Mouse (Mus musculus): ENCODE results near the gene Tmem210. TPM values are rescaled to one million over a fixed set of nuclear protein-coding genes. Genes with fewer than 3 reads are reported as not detected.

Gene Tmem210
- polyA plus RNA-seq, 1 experiment from 2014 or later = not detected

- no peak overlapping the region for H3K4me2 ChIP-seq (ENCODE audit: low read length)
Observed at GRCm38 (mm10) chr2:25303452-25303851, 15.5 kb downstream of the Tmem210 start.

DNA sequence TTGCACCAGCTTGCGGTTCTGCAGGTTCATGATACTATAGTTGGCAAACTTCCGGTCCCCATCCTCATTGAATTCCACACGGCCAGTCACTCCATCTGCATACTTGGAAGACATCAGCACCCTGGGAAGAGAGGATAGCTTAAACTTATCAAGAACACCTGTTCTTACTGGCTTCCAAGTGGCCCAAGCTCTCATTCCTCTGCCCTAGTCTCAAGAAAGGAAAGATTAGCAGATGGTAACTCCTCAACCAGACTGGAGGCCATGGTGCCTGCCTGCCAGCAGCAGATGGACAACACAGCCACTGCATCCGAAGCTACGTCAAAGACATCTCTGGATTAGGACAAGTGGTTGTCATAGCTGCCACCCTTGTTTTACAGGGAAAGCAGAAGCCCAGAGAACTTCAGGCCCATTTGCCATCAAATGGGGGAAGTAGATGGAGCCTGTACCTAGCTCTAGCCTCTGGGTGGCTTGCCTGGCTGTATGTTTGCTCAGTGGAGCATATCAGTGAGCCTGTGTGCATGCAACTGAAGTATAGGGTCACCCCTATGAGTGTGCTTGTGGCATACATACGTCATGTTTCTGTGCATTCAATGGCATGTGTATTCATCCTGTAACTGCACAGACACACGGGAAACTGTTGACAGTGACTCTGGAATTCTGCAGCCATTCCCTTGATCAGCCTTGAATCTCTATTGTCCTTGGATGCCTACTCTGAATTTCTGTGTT is 16.1 kb downstream of the Tmem210 start:
- 69% methylated on average over 7 of the region's 7 CpGs for WGBS

More at GRCm38 (mm10) chr2:25303452-25303851, 15.5 kb downstream of the Tmem210 start:
- ATAC-seq = no peak
- H3K9ac ChIP-seq (replicated peaks; ENCODE audit: low read depth, low read length) = no peak overlapping the region
- H3K27me3 ChIP-seq (replicated peaks; ENCODE audit: control insufficient read depth, insufficient read depth, low read length) = peaks cover 25% of the 10 kb centered on the region
- H3K4me1 ChIP-seq (replicated peaks; ENCODE audit: control insufficient read depth, insufficient read depth, low read length) = peaks cover 13% of the 10 kb centered on the region
- H3K36me3 ChIP-seq (ENCODE audit: control insufficient read depth, insufficient read depth) = no peaks in the 10 kb centered on the region
- WGBS = 67% methylated on average over 3 of the region's 3 CpGs
- H3K4me3 ChIP-seq (replicated peaks; ENCODE audit: low read length) = no peak overlapping the region
- H3K9me3 ChIP-seq (ENCODE audit: control insufficient read depth, low read length) = no peaks in the 10 kb centered on the region
- H3K27ac ChIP-seq (ENCODE audit: low read length) = no peak overlapping the region

GRCm38 (mm10) chr2:25304657-25305541 is 17.0 kb downstream of the Tmem210 start:
- H3K4me3 ChIP-seq (replicated peaks; ENCODE audit: low read length) = peak overlapping the region; percentile 61
- peak overlapping the region; percentile 91 for H3K4me2 ChIP-seq (ENCODE audit: low read length)
- WGBS = 2% methylated on average over 41 of the region's 45 CpGs
- H3K9ac ChIP-seq (replicated peaks; ENCODE audit: low read depth, low read length) = peak overlapping the region; percentile 67
- peaks cover 35% of the 10 kb centered on the region for H3K27me3 ChIP-seq (replicated peaks; ENCODE audit: control insufficient read depth, insufficient read depth, low read length)
- ATAC-seq = peak; percentile 84
- no peaks in the 10 kb centered on the region for H3K9me3 ChIP-seq (ENCODE audit: control insufficient read depth, low read length)
- H3K27ac ChIP-seq (ENCODE audit: low read length) = no peak overlapping the region
- peaks cover 13% of the 10 kb centered on the region for H3K4me1 ChIP-seq (replicated peaks; ENCODE audit: control insufficient read depth, insufficient read depth, low read length)
- no peaks in the 10 kb centered on the region for H3K36me3 ChIP-seq (ENCODE audit: control insufficient read depth, insufficient read depth)

More for the DNA sequence above, 16.1 kb downstream of the Tmem210 start:
- peaks cover 31% of the 10 kb centered on the region for H3K27me3 ChIP-seq (replicated peaks; ENCODE audit: control insufficient read depth, insufficient read depth, low read length)
- no peak overlapping the region for H3K27ac ChIP-seq (ENCODE audit: low read length)
- H3K4me1 ChIP-seq (replicated peaks; ENCODE audit: control insufficient read depth, insufficient read depth, low read length) = peaks cover 13% of the 10 kb centered on the region
- no peaks in the 10 kb centered on the region for H3K36me3 ChIP-seq (ENCODE audit: control insufficient read depth, insufficient read depth)
- ATAC-seq = 0 out of 2 replicates have a peak, but pooled peaks have one; percentile 2
- no peaks in the 10 kb centered on the region for H3K9me3 ChIP-seq (ENCODE audit: control insufficient read depth, low read length)
- H3K4me2 ChIP-seq (ENCODE audit: low read length) = peak overlapping the region; percentile 91
- H3K9ac ChIP-seq (replicated peaks; ENCODE audit: low read depth, low read length) = no peak overlapping the region
- H3K4me3 ChIP-seq (replicated peaks; ENCODE audit: low read length) = peak overlapping the region; percentile 61; the same call in 1 of the 2 replicates

DNA sequence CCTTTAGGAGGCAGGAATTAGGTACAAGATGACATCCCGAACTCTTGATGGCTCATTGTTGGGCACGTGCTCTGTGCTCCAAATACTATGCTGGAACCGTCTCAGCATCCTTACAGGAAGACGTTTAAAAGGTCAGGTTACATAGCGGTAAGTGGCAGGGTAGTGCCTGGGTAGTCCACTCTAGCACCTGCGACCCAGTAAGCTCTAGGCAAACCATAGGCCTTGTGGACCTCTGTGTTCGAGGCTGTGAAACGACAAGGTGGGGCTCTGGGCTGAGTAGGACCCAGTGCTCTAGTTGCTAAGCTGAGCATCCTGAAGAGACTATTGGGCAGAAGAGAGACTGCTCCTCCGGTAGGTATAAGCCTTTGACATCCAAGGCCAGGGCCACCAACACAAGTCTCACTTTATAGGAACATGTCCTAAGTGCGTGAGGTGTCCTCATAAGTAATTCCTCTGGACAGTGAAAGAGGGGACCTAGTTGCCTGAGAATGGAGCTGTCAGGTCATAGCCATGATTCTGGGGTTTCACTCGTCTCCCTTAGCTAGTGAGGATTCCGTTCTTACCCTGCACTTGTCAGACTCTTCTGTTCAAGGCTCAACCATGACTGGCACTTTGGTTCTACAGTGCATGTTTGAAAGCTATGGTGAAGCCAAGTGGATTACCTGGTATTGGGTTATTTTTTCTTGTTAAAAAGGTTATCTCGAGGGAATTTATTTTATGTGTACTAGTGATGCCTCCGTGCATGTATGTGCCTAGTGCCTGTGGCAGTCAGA is 17.8 kb downstream of the Tmem210 start:
- Histone ChIP-seq H3K36me3 (ENCODE audit: control insufficient read depth, insufficient read depth) (no peaks in the 10 kb centered on the region), H3K4me3 (replicated peaks; ENCODE audit: low read length) (peak overlapping the region; percentile 61), H3K4me2 (ENCODE audit: low read length) (peak overlapping the region; percentile 91), H3K9ac (replicated peaks; ENCODE audit: low read depth, low read length) (peak overlapping the region; percentile 67), H3K27ac (ENCODE audit: low read length) (no peak overlapping the region), H3K9me3 (ENCODE audit: control insufficient read depth, low read length) (no peaks in the 10 kb centered on the region), H3K4me1 (replicated peaks; ENCODE audit: control insufficient read depth, insufficient read depth, low read length) (peaks cover 13% of the 10 kb centered on the region), H3K27me3 (replicated peaks; ENCODE audit: control insufficient read depth, insufficient read depth, low read length) (peaks cover 43% of the 10 kb centered on the region)
- peak; percentile 7; the same call in 1 of the 2 replicates for ATAC-seq
- 50% methylated on average over 14 of the region's 14 CpGs for WGBS

- H3K27me3 ChIP-seq (replicated peaks; ENCODE audit: control insufficient read depth, insufficient read depth, low read length) = peaks cover 73% of the 10 kb centered on the region
- H3K4me1 ChIP-seq (replicated peaks; ENCODE audit: control insufficient read depth, insufficient read depth, low read length) = peaks cover 5% of the 10 kb centered on the region
- ATAC-seq = no peak
- H3K9ac ChIP-seq (replicated peaks; ENCODE audit: low read depth, low read length) = no peak overlapping the region
- no peak overlapping the region for H3K4me3 ChIP-seq (replicated peaks; ENCODE audit: low read length)
- WGBS = 58% methylated on average over 10 of the region's 10 CpGs
- no peaks in the 10 kb centered on the region for H3K9me3 ChIP-seq (ENCODE audit: control insufficient read depth, low read length)
- H3K27ac ChIP-seq (ENCODE audit: low read length) = no peak overlapping the region
- H3K36me3 ChIP-seq (ENCODE audit: control insufficient read depth, insufficient read depth) = no peaks in the 10 kb centered on the region
- H3K4me2 ChIP-seq (ENCODE audit: low read length) = no peak overlapping the region
Observed at GRCm38 (mm10) chr2:25310180-25310579, 22.2 kb downstream of the Tmem210 start.

DNA sequence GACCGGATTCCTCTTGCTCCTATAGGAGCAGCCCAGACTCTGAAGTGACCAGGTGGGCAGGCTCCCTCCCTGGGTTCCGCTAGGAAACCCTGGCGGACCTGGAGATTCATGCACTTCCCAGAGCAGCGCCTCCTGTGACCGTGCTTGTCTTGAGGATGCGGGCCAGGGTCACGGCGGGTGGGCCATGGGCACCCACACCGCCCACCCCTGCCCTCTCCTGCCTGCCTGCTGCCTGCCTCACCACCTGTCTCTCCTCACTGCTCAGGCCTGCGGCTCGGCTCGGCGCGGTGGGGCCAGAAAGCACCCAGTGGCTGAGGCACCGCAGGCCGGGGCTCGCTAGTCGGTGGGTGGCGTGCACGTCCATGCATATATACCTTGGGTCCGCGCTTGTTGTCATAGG is 23.0 kb downstream of the Tmem210 start:
- no peak overlapping the region for H3K27ac ChIP-seq (ENCODE audit: low read length)
- H3K4me2 ChIP-seq (ENCODE audit: low read length) = no peak overlapping the region
- 1% methylated on average over 22 of the region's 22 CpGs for WGBS
- no peak overlapping the region for H3K9ac ChIP-seq (replicated peaks; ENCODE audit: low read depth, low read length)
- H3K4me1 ChIP-seq (replicated peaks; ENCODE audit: control insufficient read depth, insufficient read depth, low read length) = no peaks in the 10 kb centered on the region
- H3K9me3 ChIP-seq (ENCODE audit: control insufficient read depth, low read length) = no peaks in the 10 kb centered on the region
- H3K27me3 ChIP-seq (replicated peaks; ENCODE audit: control insufficient read depth, insufficient read depth, low read length) = peaks cover 74% of the 10 kb centered on the region
- no peaks in the 10 kb centered on the region for H3K36me3 ChIP-seq (ENCODE audit: control insufficient read depth, insufficient read depth)
- ATAC-seq = no peak
- no peak overlapping the region for H3K4me3 ChIP-seq (replicated peaks; ENCODE audit: low read length)

GRCm38 (mm10) chr2:25311491-25311891 is 23.5 kb downstream of the Tmem210 start:
- peaks cover 77% of the 10 kb centered on the region for H3K27me3 ChIP-seq (replicated peaks; ENCODE audit: control insufficient read depth, insufficient read depth, low read length)
- no peaks in the 10 kb centered on the region for H3K4me1 ChIP-seq (replicated peaks; ENCODE audit: control insufficient read depth, insufficient read depth, low read length)
- no peaks in the 10 kb centered on the region for H3K9me3 ChIP-seq (ENCODE audit: control insufficient read depth, low read length)
- ATAC-seq = no peak
- H3K9ac ChIP-seq (replicated peaks; ENCODE audit: low read depth, low read length) = no peak overlapping the region
- no peak overlapping the region for H3K27ac ChIP-seq (ENCODE audit: low read length)
- H3K36me3 ChIP-seq (ENCODE audit: control insufficient read depth, insufficient read depth) = no peaks in the 10 kb centered on the region
- H3K4me2 ChIP-seq (ENCODE audit: low read length) = no peak overlapping the region
- no peak overlapping the region for H3K4me3 ChIP-seq (replicated peaks; ENCODE audit: low read length)
- 11% methylated on average over 11 of the region's 11 CpGs for WGBS

DNA sequence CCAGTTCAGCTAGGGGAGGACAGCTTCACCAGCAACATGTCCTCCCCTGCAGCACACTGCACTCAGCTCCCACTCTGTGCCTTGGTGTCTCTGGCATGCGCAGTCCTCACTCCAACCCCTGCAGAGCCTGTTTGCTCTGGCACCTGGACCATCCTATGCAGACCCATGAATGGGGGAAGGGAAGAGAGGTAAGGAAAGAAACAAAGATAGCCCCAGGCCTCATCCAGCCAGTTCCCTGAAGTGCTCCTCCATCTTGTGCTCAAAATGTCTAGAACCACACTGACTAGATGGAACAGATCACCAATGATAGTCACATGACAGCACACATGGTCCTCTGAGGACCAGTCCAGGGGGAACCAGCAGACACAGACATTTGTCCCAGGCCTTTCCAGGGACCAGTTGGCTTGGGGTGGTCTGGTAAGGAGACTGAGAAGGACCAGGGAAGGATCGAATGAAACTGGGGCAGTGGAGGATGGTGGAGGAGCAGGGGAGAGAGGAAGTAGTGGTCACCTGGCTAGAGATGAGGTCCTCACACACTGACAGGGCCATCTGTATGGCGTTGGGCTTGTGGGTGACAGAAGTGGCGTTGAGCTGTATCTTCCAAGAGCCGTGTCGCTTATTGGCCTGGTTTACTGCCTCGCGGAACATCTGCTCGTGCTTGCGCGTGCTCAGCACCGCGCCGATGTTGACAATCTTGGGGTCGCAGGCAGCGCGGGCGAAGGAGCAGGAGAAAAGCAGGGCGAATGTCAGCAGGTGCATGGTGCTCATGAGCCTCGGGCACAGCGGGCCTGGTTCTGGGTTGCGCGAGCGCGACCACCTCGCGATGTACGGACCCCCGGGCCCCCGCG is 30.4 kb downstream of the Tmem210 start:
- peak; percentile 57 for ATAC-seq
- Histone ChIP-seq H3K9ac (replicated peaks; ENCODE audit: low read depth, low read length) (peak overlapping the region; percentile 75), H3K4me2 (ENCODE audit: low read length) (peak overlapping the region; percentile 64), H3K4me3 (replicated peaks; ENCODE audit: low read length) (peak overlapping the region; percentile 69), H3K4me1 (replicated peaks; ENCODE audit: control insufficient read depth, insufficient read depth, low read length) (peaks cover 10% of the 10 kb centered on the region), H3K36me3 (ENCODE audit: control insufficient read depth, insufficient read depth) (no peaks in the 10 kb centered on the region), H3K9me3 (ENCODE audit: control insufficient read depth, low read length) (no peaks in the 10 kb centered on the region), H3K27me3 (replicated peaks; ENCODE audit: control insufficient read depth, insufficient read depth, low read length) (peaks cover 39% of the 10 kb centered on the region), H3K27ac (ENCODE audit: low read length) (peak overlapping the region; percentile 84)
- 5% methylated on average over 31 of the region's 31 CpGs for WGBS

Measured in forebrain, embryonic 16.5 days (tissue).